Mouse (Mus musculus): Measurements from ENCODE around the gene Pf4. TPM values are rescaled to one million over a fixed set of nuclear protein-coding genes. Genes with fewer than 3 reads are reported as not detected.

Gene Pf4
- total RNA-seq (2021) = 1 to 10 TPM; 2.3 to 5.0 TPM
- long read RNA-seq, experiment 1, partial matches to known transcripts = 0 of 4 reads
- long read RNA-seq, experiment 1, other reads (novel, unspliced or antisense) = 0 of 4 reads
- long read RNA-seq, experiment 2, transcript Pf4-201 (3 exons, 588 nt) = major isoform, 5 of 5 reads
- long read RNA-seq, experiment 2, partial matches to known transcripts = 0 of 5 reads
- long read RNA-seq, experiment 2, other reads (novel, unspliced or antisense) = 0 of 5 reads

DNA sequence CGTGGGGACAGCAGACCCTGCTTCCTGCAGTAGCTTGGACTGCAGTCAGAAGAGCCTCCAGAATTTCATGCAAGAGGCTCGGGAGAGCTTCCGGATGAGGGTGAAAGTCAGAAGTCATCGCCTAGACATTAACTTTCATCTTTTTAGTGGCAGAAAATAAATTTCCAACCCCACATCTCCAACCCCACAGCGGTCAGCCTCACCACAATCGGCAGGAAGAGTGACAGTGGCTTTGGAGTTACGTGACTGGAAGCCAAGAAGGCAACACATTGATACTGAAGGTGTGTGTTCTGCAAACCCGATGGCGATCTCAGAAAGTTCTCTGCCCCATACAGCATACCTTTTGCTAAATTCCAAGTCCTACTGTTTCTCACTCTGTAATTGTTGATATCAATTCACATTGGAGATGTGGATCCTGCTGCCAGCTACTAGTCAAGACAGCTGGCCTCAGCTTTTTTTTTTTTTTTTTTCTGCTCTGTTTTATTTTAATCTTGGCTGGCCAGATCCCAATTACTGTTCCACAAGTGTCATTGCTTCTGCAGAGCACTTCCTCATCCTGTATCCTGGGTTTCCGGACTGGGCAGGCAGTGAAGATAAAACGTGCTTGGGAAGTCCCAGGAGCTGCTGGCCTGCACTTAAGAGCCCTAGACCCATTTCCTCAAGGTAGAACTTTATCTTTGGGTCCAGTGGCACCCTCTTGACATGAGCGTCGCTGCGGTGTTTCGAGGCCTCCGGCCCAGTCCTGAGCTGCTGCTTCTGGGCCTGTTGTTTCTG is at the start of gene Pf4:
Gene Pf4 (plus strand): TSS at position 556 of the 774 bp plus-strand sequence.
- DNase-seq (ENCODE audit: low spot score in 2 of 2) = no peak

DNA sequence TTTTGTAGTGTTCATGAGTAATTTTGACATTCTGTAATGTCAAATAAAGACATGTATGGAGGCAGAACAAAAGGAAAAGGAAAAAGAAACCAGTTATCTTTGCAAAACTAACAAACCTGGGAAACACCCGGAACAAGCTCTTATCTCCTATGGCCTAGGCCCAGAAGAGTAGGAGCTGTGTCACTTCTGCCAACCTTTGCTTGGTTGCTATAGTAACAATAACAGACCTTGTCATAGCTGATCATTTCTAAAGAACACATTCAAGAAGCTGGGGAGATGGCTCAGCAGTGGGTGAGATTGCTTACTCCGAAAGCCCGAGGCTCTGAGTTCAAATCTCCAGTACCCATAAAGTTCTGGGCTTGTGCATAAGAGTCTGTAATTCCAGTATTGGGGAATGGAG is 49.6 kb upstream of the Pf4 start:
- DNase-seq (ENCODE audit: low spot score in 2 of 2) = no peak

DNA sequence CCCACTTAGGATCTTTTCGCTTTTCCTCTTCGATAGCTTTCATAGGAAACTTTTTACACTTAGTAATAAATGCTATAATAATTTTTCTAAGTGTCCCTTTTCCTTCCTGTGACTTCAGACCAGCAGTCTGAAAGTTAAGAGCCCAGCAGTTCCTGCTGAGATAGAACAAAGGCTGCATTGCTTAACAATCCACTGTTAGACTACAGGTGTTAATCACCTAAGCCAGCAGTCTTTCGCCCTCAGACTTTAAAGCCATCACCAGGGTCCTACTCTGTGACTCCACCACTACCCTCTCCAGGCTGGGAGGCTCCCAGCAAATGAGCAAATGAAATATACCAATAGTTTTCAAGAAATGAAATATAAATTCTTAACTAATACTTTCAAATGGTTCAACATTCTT is 44.0 kb upstream of the Pf4 start:
- DNase-seq (ENCODE audit: low spot score in 2 of 2) = no peak

DNA sequence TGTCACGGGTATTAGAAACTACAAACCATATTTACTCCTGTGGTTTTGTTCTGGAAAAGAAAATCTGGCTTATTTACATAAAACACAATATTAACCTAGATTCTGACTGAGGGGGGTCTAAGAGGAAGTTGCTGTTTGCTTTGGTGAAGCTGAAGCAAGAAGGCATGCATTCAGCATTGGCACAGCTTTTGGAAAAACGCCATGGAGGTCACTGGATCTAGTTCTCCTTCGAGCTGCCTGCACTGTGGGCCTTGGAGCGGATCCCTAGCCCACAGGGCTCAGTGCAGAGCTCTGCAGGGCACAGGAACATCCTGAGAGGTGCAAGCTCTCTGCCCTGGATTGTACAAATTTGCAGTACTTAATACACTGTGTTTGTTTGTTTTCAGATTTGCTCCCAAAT is 40.8 kb upstream of the Pf4 start:
- DNase-seq (ENCODE audit: low spot score in 2 of 2) = no peak

DNA sequence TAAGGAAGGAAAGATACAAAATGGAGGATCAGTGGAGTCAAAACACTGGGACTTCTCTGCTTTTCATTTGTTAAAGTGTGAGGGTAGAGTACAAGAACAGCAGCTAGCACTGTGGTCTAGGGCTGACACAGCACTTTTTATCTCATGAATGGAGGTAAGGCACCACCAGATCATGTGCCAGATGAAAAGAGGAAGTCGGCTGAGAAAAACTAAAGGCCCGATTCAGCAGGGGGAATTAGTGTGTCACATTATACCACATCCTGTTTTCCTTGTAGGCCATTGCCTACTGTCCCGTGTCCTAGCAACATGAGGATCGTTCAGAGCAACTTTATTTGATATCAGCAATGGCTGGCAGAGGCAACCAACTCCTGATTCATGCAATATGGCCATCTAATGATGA is 30.2 kb upstream of the Pf4 start:
- no peak for DNase-seq (ENCODE audit: low spot score in 2 of 2)

DNA sequence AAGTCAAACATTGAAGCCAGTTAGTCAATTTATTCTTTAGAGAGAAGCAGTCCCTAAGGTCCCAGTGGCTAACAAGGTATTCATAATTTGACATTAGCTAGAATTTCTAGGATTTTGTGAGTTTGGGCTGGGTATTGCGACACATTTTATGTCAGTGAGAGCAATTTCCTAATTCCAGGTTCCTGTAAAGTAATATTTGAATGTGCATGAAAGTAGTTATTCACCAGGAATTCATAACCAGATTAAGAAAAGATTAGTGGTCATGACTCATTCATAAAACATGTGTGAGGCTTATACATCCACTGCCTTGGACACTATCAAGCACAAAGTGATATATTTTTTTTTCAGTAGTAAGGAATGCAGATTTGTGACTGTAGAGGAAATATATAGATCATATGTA is 18.3 kb upstream of the Pf4 start:
- DNase-seq (ENCODE audit: low spot score in 2 of 2) = no peak

DNA sequence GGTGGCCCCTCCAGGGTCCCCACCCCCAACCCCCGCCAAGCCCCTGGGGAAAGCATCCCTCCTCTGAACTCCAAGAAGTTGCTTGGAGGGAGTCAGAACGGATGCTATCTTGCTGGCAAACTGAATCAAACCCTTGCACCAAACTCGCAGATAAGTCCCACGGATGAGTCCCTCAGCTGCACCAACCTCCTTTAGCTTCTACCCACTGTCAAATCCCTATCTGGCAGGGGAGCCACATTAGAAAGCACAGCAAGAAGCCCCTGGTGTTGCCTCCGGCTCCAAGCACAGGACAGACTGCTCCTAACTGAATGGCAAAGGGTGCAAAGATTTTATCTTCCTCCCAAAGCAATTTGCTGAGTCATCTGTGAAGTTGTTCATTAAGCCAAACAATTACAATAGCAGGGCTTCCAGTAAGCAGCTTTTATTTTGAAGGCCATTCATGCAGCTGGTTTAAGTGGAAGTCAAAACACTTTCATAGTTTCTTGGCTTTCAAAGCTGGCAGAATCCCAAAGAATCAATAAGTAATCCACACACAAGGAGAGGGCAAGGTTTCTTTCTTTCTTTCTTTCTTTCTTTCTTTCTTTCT is 14.1 kb upstream of the Pf4 start:
- no peak for DNase-seq (ENCODE audit: low spot score in 2 of 2)

DNA sequence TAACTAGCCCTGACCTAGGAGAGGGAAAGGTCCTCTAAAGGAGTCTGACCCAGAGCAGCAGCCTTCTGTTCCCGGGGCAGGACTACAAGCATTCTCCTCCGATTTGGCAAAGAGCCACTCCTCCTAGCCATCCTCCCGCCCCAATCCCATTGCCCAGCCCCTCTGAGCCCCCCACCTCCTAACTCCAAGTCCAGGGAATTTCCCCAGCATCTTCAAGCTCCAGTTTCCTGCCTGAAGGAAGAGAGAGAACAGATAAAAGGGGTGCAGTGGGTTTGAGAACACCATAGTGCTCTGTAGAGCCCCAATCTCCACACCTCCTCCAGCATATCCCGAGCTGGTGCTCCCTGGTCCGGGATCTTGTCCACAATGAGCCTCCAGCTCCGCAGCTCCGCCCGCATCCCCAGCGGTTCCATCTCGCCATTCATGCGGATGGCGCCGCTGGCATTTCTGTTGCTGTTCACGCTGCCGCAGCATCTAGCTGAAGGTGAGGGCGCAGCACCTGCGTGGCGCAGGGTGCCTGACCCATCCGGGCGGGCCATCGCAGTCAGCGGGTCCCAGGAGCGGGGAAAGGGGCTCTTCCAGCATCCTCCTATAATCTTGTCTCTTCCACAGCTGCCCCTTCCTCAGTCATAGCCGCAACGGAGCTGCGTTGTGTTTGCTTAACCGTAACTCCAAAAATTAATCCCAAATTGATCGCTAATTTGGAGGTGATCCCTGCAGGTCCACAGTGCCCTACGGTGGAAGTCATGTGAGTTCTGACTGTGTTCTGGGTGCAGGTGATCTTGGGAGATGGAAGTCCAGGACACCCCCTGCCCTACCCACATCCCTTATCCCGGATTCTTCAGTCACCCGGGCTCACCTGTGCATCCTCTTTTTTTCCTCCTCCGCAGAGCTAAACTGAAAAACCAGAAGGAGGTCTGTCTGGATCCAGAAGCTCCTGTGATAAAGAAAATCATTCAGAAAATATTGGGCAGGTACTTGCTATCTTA is 12.9 kb upstream of the Pf4 start, which contains the start of gene Cxcl5:
Gene Cxcl5 (plus strand): TSS at position 284 of the 989 bp plus-strand sequence.
- DNase-seq (ENCODE audit: low spot score in 2 of 2) = no peak

DNA sequence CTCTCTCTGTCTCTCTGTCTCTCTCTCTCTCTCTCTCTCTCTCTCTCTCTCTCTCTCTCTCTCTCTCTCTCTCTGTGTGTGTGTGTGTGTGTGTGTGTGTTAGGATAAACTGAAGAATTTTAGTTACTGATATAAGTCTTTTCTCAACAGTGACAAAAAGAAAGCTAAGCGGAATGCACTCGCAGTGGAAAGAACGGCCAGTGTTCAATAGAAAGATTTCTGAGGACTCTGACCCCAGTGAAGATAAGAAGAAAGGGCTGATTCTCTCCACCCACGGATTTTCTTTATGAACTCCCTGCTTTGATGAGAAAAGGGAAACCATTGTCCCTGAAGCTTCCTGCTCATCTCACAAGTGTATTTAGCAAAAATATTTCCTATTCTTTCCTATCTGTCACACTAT is 11.9 kb upstream of the Pf4 start:
- no peak for DNase-seq (ENCODE audit: low spot score in 2 of 2)

DNA sequence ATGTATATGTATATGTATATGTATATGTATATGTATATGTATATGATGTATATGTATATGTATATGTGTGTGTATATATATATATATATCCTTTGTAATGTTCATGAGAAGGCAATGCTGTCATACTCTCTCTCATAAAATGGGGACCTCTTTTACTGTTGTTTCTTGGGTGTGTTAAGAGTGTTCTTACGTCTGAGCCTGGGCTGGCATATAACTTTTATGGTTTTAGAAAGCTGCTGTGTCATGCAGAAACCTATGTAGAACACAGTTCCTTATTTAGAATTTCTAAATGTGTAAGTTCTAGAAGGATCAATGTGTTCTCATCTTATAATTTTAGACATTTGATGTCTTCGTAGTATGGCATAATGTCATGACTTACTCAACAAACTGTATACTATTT is 11.4 kb upstream of the Pf4 start:
- DNase-seq (ENCODE audit: low spot score in 2 of 2) = no peak

DNA sequence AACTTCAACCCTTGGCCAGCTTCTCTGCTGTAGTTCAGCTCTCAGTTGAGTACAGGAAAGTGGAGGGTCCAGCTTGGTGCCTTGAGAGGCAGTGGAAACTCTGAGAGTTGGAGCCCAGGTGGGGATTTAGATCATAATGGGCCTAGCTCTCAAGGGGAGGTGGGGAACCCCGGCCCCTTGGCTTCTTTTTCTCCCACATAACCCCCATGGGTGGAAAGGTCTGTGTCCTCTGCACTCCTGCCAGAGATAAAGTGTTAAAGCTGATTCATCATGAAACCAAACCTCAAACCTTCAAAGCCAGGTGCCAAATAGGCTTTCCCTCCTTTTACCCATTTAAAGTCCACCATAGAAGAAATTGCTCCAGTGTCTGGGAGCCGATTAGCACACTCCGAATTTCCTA is 10.4 kb upstream of the Pf4 start:
- DNase-seq (ENCODE audit: low spot score in 2 of 2) = no peak

DNA sequence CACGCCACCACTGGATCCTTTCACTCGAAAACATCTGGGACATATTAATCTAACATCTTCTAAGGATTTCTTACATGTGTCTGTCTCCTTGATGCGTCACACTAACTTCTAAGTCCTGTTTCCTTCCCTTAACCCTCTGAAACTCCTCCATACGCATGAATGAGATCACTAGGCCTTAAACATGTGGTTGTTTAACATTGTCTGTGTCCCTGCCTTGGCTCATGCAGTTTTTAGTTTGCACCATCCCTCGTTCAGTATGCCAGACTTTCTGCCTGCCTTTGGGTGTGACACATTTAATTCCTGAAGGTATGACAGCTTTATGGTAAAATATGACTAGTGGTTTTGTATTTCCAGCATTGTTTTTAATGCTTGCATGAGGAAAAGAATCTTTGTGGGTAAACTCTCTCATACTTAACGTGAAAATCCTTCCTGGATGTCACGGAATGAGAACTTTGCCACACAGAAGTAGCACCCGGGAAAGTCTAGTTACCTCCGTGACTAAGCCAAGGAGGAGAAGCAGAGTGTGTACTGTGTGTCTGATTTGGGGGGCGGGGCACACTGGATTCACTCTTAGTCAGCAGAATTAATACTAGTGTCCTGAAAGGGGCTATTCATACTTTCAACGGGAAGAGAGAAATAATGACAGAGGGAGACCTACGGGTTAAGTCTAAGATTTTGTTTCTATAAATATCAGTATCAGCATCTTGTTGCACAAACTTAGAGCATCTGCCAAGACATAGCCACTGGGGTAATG is 8.1 kb upstream of the Pf4 start:
- no peak for DNase-seq (ENCODE audit: low spot score in 2 of 2)

DNA sequence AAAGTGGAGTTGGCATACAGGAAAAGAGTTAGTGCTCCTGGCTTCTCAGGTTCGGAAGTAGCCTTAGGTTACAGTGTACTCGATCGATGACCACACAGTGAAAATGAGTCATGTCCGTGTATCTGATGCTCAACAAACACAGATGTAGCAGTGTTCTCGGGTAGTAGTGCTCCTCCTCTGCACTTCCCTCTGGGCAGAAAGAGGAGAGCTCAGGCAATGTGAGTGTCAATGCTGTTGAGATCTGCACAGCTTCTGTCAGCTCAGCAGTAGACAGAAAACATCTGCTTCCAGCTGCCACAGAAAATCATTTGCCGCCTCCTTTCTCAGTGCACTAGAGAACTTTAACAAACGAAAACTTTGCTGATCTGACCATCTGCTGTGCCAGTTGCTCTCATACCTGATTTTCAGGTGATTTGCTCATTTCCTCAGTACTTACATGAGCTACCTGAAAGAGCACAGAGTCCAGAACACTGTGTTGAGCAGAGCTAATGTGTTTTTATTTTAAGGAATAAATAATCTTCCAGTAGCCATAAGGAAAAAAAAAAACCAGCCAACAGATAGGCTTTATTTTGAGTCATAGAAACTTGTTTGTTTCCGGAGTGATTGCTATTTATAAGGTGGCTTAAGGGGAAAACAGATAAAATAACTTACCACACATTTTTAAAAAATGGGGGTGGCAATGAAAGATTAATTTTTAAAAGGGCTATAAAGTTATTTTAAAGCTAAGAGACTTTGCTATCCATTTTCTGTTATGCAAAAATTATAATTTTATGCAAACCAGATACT is 6.2 kb upstream of the Pf4 start:
- no peak for DNase-seq (ENCODE audit: low spot score in 2 of 2)

DNA sequence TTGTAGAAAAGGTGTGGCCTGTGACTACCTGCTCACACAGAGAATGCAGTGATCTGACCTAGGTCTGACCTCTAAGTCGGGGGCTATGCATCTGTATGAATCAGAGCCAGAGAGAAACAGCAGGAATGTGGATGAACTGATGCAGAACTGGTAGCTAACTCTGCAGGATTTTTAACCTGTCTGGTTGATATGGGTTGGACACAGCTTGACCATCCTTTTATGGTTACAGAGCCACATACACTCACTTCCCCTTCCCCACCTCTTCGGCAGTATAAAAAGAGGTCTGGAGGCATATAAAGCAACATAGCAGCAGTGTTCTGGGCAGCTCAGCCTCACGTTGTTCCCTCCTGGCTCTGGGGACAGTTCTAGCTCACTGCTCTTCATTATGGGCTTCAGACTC is 4.0 kb upstream of the Pf4 start, which contains the start of gene Ppbp:
Gene Ppbp (plus strand): TSS at position 301 of the 400 bp plus-strand sequence.
- DNase-seq (ENCODE audit: low spot score in 2 of 2) = no peak

DNA sequence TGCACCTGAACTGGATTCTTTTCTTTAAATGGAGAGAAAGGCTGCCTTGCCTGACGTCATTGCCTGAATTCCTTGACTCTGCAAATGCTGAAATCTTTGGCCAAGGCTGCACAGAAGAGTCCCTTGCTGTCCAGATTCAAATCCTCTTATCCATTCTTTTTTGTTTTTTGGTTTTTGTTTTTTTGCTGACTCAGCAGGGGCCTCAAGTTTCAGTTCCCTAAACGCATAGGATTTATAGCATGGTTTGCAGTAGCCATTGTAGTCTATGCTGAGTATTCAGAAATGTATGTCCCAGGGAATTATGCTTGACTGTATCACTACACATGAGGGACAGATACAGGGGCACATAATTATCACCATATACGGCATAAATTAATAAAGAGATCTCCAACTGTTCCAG is 866 bp upstream of the Pf4 start:
- DNase-seq (ENCODE audit: low spot score in 2 of 2) = no peak

DNA sequence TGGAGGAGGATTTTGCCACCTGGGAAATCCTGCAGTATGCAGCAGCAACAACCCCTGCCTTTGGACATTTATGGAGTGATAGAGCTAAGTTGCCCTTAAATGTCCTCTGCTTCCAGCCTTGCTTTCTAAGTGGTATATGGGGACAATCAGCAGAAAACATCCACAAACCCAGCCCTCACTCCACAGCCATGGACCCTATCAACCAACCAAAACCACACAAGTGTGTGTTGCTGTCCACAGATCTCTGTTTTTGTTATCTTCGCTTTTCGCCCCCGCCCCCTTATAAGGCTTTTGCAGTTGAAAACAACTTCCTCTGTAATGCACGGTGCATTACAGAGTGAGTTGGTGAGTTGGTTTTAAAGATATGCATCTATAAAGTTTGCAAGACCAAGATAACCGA is 3.3 kb downstream of the Pf4 start:
- no peak for DNase-seq (ENCODE audit: low spot score in 2 of 2)

DNA sequence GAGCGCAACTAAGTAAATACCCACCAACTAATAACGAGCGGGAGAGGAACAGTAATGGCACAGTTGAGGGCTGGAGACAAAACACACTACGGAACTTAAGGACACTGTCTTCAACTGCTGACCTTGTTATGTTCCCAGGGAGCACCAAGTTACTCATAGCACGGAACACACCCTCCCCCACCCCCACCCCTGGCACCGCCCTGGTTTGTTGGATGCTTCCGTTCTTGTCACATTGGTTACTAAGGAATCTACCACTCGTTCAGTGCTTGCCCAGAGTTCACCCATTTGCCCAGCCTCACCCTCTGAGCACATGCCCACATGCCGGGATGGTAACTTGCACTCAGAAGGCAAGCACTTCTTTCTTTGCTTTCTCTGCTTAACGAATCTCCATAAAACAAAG is 5.4 kb downstream of the Pf4 start:
- DNase-seq (ENCODE audit: low spot score in 2 of 2) = no peak

DNA sequence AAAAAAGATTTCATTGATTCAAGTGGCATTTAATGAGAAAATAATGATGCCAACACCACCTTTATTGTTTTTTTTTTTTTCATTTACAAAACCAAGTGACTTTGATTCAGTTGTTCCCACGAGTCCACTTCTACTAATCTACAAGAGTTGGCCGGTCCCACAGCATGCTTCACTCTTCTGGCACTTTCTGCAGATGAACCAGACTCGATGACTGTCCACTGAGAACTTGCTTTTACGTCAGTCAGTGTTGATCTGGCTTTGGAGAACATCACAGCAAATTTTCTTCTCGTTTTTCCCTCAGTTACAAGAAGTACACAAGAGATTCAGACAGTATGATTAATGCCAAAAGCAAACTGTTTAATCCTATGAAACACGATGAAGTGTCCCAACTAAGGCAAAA is 6.6 kb downstream of the Pf4 start:
- no peak for DNase-seq (ENCODE audit: low spot score in 2 of 2)

DNA sequence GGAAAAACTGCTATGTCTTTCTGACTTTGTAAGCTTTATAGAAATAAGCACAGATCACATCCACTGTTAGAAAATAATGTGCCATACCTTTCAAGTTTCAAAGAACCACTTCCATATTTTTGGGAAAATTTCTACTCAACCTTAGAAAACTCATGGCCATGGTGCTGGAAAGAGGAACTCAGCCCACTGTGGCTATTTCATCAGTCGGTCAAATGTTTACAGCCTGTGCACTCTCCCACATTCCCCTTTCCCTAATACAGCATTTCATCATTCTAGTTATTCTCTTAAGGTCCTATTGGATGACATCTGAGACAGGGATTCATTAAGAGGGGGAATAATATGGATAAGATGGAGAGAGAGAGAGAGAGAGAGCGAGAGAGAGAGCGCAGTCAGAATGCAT is 11.5 kb downstream of the Pf4 start:
- no peak for DNase-seq (ENCODE audit: low spot score in 2 of 2)

All from layer of hippocampus, postnatal 14 days (tissue).